Mouse (Mus musculus) regulatory T cell (primary cell): Measurements from ENCODE around the gene Zfp13.

Experiments
- in situ Hi-C: fragments of 300-600 bp; cut with MboI, MseI; formaldehyde crosslinking; loops from one replicate; pipeline ENCODE4 v1.15.1; 2025; ENCODE audit warnings: high pct_unique_total_duplicates

Zfp13 gene

GRCm38 (mm10) chr17:23551963-23552362 is 47.3 kb downstream of the Zfp13 start:
- in situ Hi-C loops, result loop anchor here (25.0 kb wide), 2 partner anchors 365 to 1340 kb away; partner anchors contain the start of gene Zfp40

- in situ Hi-C loops, result loop anchor here (25.0 kb wide), 2 partner anchors 364 to 1339 kb away; partner anchors contain the start of gene Zfp40
These were observed 47.9 kb downstream of the Zfp13 start for GRCm38 (mm10) chr17:23551416-23551815.

GRCm38 (mm10) chr17:23550856-23551255 is 48.4 kb downstream of the Zfp13 start:
- in situ Hi-C loops, result loop anchor here (25.0 kb wide), 2 partner anchors 364 to 1339 kb away; partner anchors contain the start of gene Zfp40

- in situ Hi-C loops, result loop anchor here (25.0 kb wide), 2 partner anchors 363 to 1338 kb away; partner anchors contain the start of gene Zfp40
These were observed 49.0 kb downstream of the Zfp13 start for GRCm38 (mm10) chr17:23550188-23550791.

- in situ Hi-C loops, result loop anchor here (10.0 kb wide), 1 partner anchor 65 kb away; no protein-coding TSS in a partner anchor
These were observed 49.8 kb downstream of the Zfp13 start for GRCm38 (mm10) chr17:23549441-23549840.

GRCm38 (mm10) chr17:23548615-23549014 is 50.7 kb downstream of the Zfp13 start:
- in situ Hi-C loops, result loop anchor here (10.0 kb wide), 1 partner anchor 64 kb away; no protein-coding TSS in a partner anchor

- in situ Hi-C loops, result loop anchor here (10.0 kb wide), 1 partner anchor 63 kb away; no protein-coding TSS in a partner anchor
These were observed 51.4 kb downstream of the Zfp13 start for GRCm38 (mm10) chr17:23547681-23548443.

GRCm38 (mm10) chr17:23546702-23547505 is 52.4 kb downstream of the Zfp13 start:
- in situ Hi-C loops, result loop anchor here (10.0 kb wide), 1 partner anchor 62 kb away; no protein-coding TSS in a partner anchor

GRCm38 (mm10) chr17:23546333-23546701 is 53.0 kb downstream of the Zfp13 start:
- in situ Hi-C loops, result loop anchor here (10.0 kb wide), 1 partner anchor 62 kb away; no protein-coding TSS in a partner anchor

GRCm38 (mm10) chr17:23545841-23546240 is 53.4 kb downstream of the Zfp13 start:
- in situ Hi-C loops, result loop anchor here (10.0 kb wide), 1 partner anchor 61 kb away; no protein-coding TSS in a partner anchor

- in situ Hi-C loops, result loop anchor here (10.0 kb wide), 1 partner anchor 60 kb away; no protein-coding TSS in a partner anchor
These were observed 54.5 kb downstream of the Zfp13 start for GRCm38 (mm10) chr17:23544766-23545165.

- in situ Hi-C loops, result loop anchor here (10.0 kb wide), 1 partner anchor 59 kb away; no protein-coding TSS in a partner anchor
These were observed 55.3 kb downstream of the Zfp13 start for GRCm38 (mm10) chr17:23543983-23544382.

- in situ Hi-C loops, result loop anchor here (10.0 kb wide), 1 partner anchor 59 kb away; no protein-coding TSS in a partner anchor
These were observed 56.0 kb downstream of the Zfp13 start for GRCm38 (mm10) chr17:23543325-23543724.

- in situ Hi-C loops, result loop anchor here (10.0 kb wide), 1 partner anchor 58 kb away; no protein-coding TSS in a partner anchor
These were observed 56.5 kb downstream of the Zfp13 start for GRCm38 (mm10) chr17:23542835-23543234.

GRCm38 (mm10) chr17:23542004-23542720 is 57.1 kb downstream of the Zfp13 start:
- in situ Hi-C loops, result loop anchor here (10.0 kb wide), 1 partner anchor 57 kb away; no protein-coding TSS in a partner anchor

GRCm38 (mm10) chr17:23540605-23541475 is 58.4 kb downstream of the Zfp13 start:
- in situ Hi-C loops, result loop anchor here (10.0 kb wide), 1 partner anchor 56 kb away; no protein-coding TSS in a partner anchor

- in situ Hi-C loops, result loop anchor here (10.0 kb wide), 1 partner anchor 55 kb away; no protein-coding TSS in a partner anchor
These were observed 59.2 kb downstream of the Zfp13 start for GRCm38 (mm10) chr17:23540106-23540505.

GRCm38 (mm10) chr17:23539608-23540007 is 59.7 kb downstream of the Zfp13 start:
- in situ Hi-C loops, result loop anchor here (10.0 kb wide), 1 partner anchor 55 kb away; no protein-coding TSS in a partner anchor
